Mouse (Mus musculus) liver, adult (tissue): Measurements from ENCODE around the gene E130309D02Rik.

Experiments
- GATA4 ChIP-seq: IDR thresholded peaks from 2 replicates; pipeline ENCODE4 v1.6.1; 2014; ENCODE audit warnings: mild to moderate bottlenecking, low read length; ENCODE audit not compliant: insufficient replicate concordance

E130309D02Rik gene

DNA sequence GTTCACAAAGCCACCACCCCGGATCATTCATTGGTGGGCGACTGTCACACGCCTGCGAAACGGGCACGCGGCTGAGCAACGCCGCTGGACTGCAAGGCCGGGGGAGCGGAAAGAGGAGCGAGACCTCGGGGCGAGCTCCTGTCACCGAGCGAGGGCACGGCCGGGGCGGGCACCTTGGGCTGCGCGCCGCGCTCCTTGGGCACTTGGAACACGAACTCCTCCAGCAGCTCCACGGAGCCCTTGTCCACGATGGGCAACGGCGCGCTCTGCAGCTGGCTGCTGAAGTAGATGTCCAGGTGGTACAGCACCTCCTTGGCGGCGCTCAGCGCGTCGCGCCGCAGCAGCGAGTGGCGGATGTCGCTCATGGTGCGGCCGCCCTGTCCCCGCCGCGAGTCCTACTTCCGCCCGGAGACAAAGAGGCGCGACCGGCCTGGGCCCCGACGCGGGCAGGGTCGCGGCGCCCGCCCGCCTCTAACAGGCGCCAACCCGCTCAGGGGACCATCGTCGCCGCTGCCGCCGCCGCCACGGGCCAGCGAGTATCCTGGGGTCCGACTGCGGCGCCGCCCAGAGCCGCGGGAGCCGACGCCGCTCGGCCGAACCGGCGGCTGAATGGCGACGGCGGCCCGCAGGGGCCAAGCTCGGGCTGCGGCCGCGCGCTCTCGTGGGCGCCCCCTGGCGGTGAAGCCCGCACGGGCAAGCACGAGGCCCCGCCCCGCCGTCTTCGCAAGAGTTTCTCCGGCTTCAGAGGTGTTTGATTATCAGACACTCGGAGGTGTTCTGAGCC, at the start of gene E130309D02Rik:
Gene E130309D02Rik (minus strand): TSS at position 631 of the 784 bp plus-strand sequence.
- no peak for TF ChIP-seq GATA4

DNA sequence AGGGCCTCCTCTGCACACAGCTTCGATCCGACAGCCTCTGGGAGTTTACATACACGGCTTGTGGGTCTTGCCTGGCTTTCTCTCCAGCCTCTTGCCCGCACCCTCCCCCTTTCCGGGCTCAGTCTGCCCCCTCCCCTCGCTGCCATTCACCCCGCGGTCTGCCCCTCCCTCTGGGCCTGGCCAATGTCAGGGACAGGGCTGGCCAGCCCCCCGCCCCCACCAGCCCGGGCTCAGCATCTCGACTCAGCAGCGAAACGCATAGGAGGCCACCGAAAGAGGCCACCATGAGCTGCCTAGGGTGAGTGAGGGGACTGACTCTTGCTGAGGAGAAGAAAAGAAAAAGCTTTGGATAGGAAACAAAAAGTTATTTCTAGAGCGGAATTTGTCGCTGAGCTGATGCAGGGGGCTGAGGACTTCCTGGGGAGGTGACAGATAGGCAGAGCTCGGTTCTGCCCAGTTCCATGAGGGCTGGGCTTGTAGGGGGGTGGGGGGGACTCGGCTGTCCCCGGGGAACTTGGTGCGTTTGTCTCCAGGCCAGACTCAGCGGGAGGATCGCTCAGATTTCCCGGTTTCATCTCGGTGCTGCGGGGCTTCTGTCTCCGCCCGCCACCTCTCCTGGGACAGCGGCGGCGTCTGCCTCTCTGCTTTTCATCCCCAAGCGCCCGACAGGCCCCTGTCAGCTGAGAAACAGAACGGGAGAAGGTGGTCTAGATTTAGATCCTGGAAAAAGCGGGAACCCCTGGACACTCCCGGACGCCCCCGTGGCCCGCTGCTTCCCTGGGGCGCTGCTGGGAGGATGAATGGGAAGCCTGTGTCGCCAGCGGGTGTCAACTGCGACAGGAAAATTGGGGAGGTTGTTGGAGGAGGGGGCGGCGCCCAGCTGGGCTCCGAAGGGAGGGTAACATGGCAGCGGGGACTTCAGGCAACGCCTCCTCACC, 48.8 kb upstream of the E130309D02Rik start:
- no peak for TF ChIP-seq GATA4

DNA sequence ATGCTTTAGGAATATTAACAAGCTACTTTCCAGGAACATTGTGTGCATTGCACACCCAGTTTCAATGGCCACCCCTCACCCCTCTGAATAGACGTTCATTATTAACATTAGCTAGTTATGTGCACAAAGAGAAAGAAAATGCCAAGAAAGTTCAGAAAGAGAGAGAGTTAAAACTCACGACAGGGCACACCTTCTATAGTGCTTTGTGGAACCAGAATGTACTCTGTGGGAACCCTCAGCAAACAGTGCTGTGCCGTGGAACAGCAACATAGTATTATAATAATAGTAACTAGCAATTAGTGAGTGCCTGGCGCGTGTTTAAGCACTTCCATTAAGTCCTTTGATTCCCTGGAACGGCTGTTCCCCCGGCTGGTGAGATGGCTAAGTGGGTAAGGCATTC, 46.3 kb upstream of the E130309D02Rik start:
- TF ChIP-seq GATA4 = no peak

DNA sequence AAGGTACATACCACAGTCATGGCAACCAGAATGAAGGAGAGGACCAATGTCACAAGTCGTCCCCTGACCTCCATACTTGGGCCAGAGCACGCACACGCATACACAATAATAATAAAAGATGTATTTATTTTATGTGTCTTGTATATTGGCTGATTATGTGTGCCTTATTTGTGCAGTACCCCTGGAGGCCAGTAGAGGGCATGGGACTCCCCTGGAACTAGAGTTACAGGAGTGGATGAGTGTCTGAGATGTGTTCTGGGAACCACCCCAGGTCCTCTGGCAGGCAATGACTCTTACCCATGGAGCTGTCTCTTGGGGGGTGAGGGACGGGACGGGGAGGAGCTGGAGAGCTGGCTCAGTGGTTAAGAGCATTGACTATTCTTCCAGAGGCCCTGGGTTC, 44.8 kb upstream of the E130309D02Rik start:
- no peak for TF ChIP-seq GATA4

DNA sequence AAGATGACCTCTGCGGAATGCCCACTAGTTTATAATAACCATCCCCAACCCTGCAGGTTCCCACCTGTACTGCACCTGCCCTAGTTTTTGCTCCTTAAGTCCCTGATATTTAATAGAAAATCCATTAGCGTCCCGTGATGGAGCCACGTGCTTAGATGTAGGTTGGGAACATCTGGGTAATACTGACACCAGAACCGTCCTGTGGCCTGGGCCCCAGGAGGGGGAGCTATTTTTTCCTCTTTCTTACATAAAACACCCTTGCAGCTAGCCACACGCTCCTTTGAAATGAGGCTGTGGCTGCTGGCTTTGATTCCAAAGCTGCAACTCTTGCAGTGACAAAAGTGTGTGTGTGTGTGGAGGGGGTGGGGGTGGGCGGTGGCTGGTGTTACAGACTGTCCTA, 44.1 kb upstream of the E130309D02Rik start:
- TF ChIP-seq GATA4 = no peak

DNA sequence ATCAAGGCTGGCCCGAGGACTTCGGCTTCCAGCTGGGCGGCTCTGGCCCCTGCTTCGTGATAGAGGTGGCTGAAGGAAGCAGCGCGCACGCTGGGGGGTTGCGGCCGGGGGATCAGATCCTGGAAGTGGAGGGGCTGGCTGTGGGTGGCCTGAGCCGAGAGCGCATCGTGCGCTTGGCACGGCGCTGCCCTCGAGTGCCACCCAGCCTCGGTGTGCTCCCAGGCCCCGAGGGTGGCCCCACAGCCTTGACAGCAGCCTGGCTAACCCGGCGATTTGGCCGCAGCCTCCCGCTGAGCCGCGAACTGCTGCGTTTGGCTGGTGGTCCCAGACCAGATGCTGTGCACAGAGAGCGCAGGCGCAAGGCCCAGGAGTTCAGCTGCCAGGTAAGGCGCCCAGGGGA, 42.4 kb upstream of the E130309D02Rik start:
- TF ChIP-seq GATA4 = no peak

DNA sequence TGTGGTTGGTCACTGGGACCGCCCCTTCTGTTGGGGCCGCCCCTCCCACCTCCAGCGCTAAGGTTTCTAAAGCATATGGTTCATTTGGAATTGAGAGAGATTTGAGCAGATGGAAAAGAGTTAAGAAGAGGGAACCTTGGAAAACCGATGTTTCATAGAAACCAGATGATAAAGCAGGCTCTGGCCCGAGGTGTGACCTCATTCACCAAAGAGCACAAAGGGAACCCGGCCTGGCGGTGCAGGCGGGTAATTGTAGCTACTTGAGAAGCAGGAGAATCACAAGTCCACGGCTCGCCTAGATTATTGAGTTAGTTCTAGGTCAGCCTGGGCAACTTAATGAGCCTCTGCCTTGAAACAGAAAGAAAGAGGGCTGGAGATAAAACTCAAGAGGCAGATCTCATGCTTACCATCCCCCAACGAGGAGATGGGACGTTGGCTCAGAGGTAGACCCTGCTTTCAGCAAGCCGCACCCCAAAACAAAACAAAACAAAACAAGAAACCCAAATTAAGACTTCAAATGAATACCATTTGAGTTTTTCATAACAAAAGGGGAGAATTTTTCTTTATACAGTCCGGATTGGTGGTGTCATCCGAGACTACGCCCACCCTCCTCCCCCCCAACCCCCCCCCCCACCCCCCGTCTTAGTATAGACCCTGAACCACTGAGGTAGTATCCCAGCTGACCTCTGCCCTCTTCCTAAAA, 41.7 kb upstream of the E130309D02Rik start, which contains the start of gene Grid2ip:
Gene Grid2ip (plus strand): TSS at position 653 of the 703 bp plus-strand sequence.
- TF ChIP-seq GATA4 = no peak

DNA sequence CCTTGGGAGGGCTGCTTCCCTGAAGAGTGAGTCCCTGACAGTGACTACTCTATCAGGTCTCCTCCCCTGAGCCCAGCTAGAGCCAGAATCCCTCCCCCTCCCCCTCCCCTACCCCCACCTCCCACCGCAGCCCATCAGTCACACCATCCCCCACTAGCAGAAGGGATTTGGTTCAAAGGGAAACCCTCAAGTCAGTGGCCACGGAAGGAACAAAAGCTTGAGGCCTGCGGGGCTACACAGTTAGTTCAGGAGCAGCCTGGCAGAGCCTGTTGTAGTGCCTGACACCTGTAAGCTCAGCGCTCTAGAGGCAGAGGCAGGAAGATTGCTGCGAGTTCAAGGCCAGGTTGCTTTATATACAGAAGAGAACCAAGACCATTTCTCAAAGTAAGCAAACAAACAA, 40.9 kb upstream of the E130309D02Rik start:
- TF ChIP-seq GATA4 = no peak

DNA sequence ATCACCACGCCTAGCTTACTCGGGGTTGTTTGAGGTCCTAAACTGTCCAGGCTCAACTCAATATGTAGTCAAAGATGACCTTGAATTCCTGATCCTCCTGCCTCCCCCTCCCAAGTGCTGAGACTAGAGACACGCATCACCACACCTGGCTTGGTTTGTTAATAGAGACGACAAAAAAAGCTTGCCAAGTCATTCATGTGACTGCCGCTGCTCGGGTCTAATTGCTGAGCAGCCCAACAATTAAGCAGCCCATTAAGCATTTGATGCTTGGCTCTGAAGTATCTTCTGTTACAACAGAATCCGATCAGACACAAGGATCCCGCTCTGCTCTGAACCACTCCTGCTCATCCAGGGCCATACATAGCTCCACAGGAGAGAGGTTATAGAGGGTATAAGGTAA, 31.2 kb upstream of the E130309D02Rik start:
- TF ChIP-seq GATA4 = no peak

DNA sequence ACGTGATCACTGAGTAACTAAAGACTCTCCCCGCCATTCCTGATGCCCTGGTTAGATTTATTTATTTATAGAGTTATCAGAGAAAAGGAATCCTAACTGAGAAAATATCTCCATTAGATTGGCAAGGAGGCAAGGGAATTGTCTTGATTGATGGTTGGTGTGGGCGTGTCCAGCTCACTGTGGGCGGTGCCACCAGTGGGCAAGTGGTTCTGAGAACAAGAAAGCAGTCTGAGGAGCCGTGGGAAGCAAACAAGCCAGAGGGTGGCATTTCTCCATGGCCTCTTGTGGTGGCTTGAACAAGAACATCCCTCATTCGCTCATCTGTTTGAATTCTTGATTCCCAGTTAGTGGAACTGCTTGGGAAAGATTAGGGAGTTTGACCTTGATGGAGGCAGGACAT, 24.4 kb upstream of the E130309D02Rik start:
- TF ChIP-seq GATA4 = no peak

DNA sequence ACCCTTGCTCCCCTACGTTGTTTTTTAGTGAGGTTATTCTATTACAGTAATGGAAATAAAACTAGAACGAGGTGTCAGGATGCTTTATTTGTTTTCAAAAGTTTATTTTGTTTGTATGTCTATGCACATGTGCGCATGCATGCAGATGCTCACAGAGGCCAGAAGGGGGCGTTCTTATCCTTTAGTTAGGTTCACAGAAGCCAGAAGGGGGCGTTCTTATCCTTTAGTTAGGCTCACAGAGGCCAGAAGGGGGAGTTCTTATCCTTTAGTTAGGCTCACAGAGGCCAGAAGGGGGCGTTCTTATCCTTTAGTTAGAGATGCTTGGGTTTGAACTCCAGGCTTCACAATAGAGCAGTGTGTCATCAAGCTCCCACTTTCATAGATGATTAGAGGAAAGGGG, 21.4 kb upstream of the E130309D02Rik start:
- no peak for TF ChIP-seq GATA4

DNA sequence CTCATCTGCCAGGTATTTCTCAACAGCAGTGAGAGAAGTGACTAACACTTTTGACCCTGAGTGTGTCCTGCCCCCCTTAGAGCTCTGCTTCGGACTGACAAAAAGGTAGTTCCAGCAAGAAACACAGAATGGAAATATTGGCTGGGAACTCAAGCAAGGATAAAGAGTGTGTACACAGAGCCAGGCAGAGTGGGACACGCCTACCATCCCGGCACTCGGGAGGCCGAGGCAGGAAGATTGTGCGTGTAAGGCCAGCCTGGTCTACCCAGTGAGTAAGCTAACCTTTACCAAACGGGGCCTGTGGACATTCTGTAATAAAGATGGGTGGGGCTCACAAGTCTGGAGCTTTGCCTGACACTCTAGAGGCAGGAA, 19.9 kb upstream of the E130309D02Rik start:
- TF ChIP-seq GATA4 = no peak

DNA sequence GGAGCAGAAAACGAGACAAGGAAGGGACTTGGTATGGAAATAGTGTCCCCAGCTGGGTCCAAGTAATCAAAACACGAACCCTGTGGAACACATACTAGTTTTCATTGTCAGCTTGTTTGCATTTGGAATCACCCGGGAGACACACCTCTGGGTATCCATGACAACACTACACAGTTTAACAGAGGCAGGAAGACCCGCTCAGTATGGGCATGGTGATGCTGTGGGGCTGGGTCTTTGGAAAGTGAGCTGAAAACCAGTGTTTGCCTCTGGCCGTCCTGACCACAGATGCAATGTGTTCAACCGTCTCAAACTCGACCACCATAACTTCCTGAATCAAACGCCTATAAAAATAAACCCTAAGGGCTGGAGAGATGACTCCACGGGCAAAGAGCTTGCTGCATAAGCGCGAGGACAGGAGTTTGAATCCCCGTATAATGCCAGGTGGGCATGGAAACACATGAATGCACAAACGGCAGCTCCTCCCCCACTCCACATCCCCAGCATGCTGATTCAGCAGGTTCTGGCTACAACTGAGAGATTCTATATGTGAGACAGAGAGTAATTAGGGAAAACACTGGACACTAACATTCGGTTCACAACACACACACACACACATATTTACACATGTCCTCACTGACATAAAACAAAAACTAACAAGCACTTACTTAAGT, 19.4 kb upstream of the E130309D02Rik start:
- TF ChIP-seq GATA4 = no peak

DNA sequence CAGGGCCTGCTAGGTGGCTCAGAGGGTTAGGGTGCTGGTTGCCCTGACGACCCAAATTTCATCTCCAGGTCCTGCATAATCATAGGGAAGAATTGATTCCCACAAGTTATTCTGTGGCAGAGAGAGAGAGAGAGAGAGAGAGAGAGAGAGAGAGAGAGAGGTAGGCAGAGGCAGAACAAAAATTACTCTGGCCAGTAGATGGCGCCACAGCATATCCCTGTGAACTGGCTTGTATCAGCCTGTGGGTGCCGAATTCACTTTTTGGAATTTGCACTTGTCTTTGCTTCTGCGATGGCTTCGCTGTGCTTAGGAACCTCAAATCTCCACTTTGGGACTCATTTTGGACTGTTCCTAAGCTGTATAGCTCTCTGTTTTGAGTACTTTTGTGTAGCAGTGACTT, 18.7 kb upstream of the E130309D02Rik start:
- no peak for TF ChIP-seq GATA4

DNA sequence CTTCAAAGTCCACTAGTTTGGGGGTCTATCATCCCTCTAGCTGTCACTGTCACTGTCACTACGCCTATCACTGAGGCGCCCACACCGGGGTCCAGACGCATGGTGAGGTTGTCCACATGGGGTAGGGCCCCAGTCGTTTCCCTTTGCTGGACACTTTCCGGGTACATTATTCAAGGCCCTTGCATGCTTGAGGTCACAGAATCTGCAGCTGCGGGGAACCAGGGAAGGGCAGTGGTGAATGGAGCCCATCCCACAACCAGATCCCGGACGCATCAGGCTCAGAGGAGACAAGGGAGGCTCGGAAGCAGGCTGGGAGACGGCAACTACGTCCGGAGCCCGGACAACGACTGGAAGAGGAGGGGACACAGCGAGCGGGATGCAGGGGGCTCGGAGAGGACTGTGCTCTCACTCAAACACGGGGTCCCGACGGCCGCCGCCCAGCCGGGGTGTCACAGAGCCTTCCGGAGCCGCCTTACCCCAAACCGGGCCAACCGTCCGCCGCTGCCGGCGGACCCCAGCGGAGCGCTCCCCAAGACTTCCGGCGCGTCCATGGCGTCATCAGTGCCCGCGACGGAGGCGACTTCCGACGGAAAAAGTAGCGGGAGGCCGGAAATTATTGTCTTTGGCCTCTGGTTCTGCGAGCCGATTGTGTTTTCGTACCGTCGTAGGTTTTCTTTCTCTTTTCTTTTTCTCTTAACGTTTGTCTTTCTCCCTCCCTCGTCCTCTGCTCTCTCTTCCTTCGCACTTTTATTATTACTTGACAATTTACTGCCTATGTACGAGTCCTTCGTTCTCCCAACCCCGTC, 13.7 kb upstream of the E130309D02Rik start, which contains the start of gene Zdhhc4:
Gene Zdhhc4 (minus strand): TSS at position 567 of the 806 bp plus-strand sequence.
- no peak; the same call in 1 of the 2 replicates for TF ChIP-seq GATA4

DNA sequence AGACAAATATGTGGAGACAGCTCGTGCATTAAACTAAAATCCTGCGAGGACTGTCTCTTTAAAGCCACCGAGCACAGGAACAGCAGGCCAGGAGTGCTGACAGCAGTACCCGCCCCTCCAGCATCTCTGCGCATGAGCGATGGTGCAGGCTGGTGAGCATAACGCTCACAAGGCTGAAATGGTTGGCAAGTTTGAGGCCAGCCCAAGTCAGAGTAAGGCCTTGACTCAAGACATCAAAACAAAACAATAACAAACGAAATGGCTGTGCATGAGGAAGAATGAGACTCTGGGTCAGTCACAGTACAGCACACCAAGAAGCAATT, 2.1 kb upstream of the E130309D02Rik start:
- TF ChIP-seq GATA4 = no peak
